Mouse (Mus musculus) myocyte (in vitro differentiated cells): ENCODE results near the gene Uba52. TPM values are rescaled to one million over a fixed set of nuclear protein-coding genes. Genes with fewer than 3 reads are reported as not detected.

ENCODE experiments used
- H3K27me3 ChIP-seq: one replicate; pipeline ENCODE4 v1.6.1; 2011; ENCODE audit not compliant: control insufficient read depth, insufficient read depth, insufficient read length
- H3K36me3 ChIP-seq: one replicate; pipeline ENCODE4 v1.6.1; 2011; ENCODE audit not compliant: control insufficient read depth, insufficient read depth
- H3K4me2 ChIP-seq: one replicate; pipeline ENCODE4 v1.6.1; 2011; ENCODE audit warnings: low read depth, control low read depth
- H3K4me3 ChIP-seq: one replicate; pipeline ENCODE4 v1.5.1; 2011; ENCODE audit warnings: mild to moderate bottlenecking, control low read depth, moderate library complexity
- H3K79me2 ChIP-seq: one replicate; pipeline ENCODE4 v1.6.1; 2011; ENCODE audit not compliant: control insufficient read depth, insufficient read depth
- H3ac ChIP-seq: one replicate; pipeline ENCODE4 v1.6.1; 2011; ENCODE audit not compliant: control insufficient read depth, insufficient read length
- CEBPB ChIP-seq: IDR thresholded peaks from 2 replicates; pipeline ENCODE4 v1.6.1; 2011; ENCODE audit warnings: mild to moderate bottlenecking, moderate library complexity; ENCODE audit not compliant: poor library complexity, insufficient read depth, severe bottlenecking
- E2F4 ChIP-seq: IDR thresholded peaks from one replicate; pipeline ENCODE4 v1.6.1; 2011; ENCODE audit warnings: mild to moderate bottlenecking, control low read depth, moderate library complexity; ENCODE audit not compliant: insufficient read depth
- MAX ChIP-seq: IDR thresholded peaks from one replicate; pipeline ENCODE4 v1.6.1; 2011; ENCODE audit warnings: low read depth, mild to moderate bottlenecking, control low read depth
- MYOD1 ChIP-seq, 3 experiments: IDR thresholded peaks; one replicate each; pipeline ENCODE4 v1.6.1; 2011; ENCODE audit warnings: control low read depth in 2 of 3, low read depth in 2 of 3, mild to moderate bottlenecking in 2 of 3, moderate library complexity in 1 of 3; ENCODE audit not compliant: insufficient read length in 2 of 3, control insufficient read depth in 1 of 3
- MYOG ChIP-seq, 3 experiments: IDR thresholded peaks; one replicate each; pipeline ENCODE4 v1.6.1; 2011; ENCODE audit warnings: control low read depth in 2 of 3, low read depth in 2 of 3, mild to moderate bottlenecking in 2 of 3; ENCODE audit not compliant: insufficient read length in 2 of 3, control insufficient read depth in 1 of 3, insufficient read depth in 1 of 3
- POLR2A ChIP-seq: IDR thresholded peaks from one replicate; pipeline ENCODE4 v1.6.1; 2011; ENCODE audit warnings: low read depth, mild to moderate bottlenecking, control low read depth, moderate library complexity; ENCODE audit not compliant: insufficient read length
- POLR2AphosphoS2 ChIP-seq: IDR thresholded peaks from one replicate; pipeline ENCODE4 v1.6.1; 2011; ENCODE audit warnings: low read depth, control low read depth; ENCODE audit not compliant: insufficient read length
- REST ChIP-seq: IDR thresholded peaks from one replicate; pipeline ENCODE4 v1.6.1; 2011; ENCODE audit warnings: mild to moderate bottlenecking, control low read depth, moderate library complexity; ENCODE audit not compliant: insufficient read depth, insufficient read length
- SRF ChIP-seq: IDR thresholded peaks from one replicate; pipeline ENCODE4 v1.6.1; 2011; ENCODE audit warnings: low read depth; ENCODE audit not compliant: control insufficient read depth, insufficient read length
- TCF12 ChIP-seq: IDR thresholded peaks from one replicate; pipeline ENCODE4 v1.6.1; 2011; ENCODE audit warnings: mild to moderate bottlenecking, control low read depth; ENCODE audit not compliant: poor library complexity, insufficient read depth, severe bottlenecking
- TCF3 ChIP-seq: IDR thresholded peaks from one replicate; pipeline ENCODE4 v1.6.1; 2011; ENCODE audit warnings: low read depth, control low read depth; ENCODE audit not compliant: insufficient read length
- USF1 ChIP-seq: IDR thresholded peaks from one replicate; pipeline ENCODE4 v1.6.1; 2011; ENCODE audit warnings: low read depth, mild to moderate bottlenecking, control low read depth, moderate library complexity
- polyA plus RNA-seq: library from polyadenylated mRNA; unstranded; fragments of >200 nt; fragmentation: generic; extraction: Trizol; gene quantifications from one replicate; pipeline ENCODE4 v1.2.1, GENCODE M21; 2012; ENCODE audit warnings: missing spikeins

The Uba52 gene
- polyA plus RNA-seq, 1 experiment, result 2,253 TPM

DNA sequence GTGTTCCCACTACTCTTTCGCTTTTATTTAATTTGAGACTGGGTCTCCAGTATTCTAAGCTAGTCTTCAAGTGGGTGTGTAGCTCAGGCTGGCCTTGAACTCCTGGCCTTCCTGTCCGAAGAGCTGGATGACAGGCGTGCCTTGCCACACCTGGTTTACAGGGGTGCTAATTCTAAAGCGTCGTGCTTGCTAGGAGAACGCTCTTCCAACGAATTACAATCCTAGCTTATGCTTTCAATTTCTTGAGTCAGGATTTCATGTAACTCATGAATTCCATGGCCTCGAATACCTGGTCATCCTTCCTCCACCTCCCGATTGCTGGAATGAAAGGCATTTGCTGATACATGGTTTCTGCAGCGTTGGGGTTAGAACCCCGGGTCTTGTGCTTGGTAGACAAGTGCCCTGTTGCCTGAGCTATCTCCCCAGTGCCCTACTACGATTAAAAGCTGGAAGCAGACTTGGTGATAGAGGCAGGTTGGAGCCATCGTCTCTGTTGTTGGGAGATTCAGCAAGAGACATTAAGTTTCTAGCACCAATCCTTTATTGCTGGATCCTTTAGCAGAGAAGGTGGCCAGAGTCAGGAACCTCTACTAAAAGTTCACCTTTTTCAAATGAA, 17.7 kb upstream of the Uba52 start:
- Histone ChIP-seq H3ac (peak overlapping the region; percentile 67), H3K79me2 (peaks cover 17% of the 10 kb centered on the region), H3K4me3 (peak overlapping the region; percentile 81), H3K27me3 (no peaks in the 10 kb centered on the region), H3K4me2 (peak overlapping the region; percentile 87), H3K36me3 (peaks cover 11% of the 10 kb centered on the region)
- TF ChIP-seq TCF12 (no peak), MAX (no peak), POLR2AphosphoS2 (no peak), SRF (no peak), E2F4 (no peak), TCF3 (no peak), USF1 (no peak), CEBPB (no peak)

- Histone ChIP-seq H3K4me3 (peak within 1 kb of the TSS; percentile 81), H3K27me3 (no peaks in the 10 kb centered on the region), H3ac (peak within 1 kb of the TSS; percentile 67), H3K36me3 (peaks cover 11% of the 10 kb centered on the region), H3K79me2 (peaks cover 17% of the 10 kb centered on the region), H3K4me2 (peak within 1 kb of the TSS; percentile 87)
- TF ChIP-seq SRF (peak; percentile 26), E2F4 (no peak), POLR2AphosphoS2 (peak; percentile 52), MYOG (IDR thresholded peaks at IDR 0.05; ENCODE audit: control insufficient read depth in 1 of 3, insufficient read depth in 1 of 3, insufficient read length in 2 of 3, low read depth in 2 of 3) (peak in 1 of 3 experiments; percentile 9), TCF12 (no peak), POLR2A (peak; percentile 28)
Observed at GRCm38 (mm10) chr8:70527512-70528181, 17.0 kb upstream of the Uba52 start, which contains the start of the genes Fkbp8 and Kxd1. Gene Fkbp8, plus strand, starts transcription at chr8:70527724. Gene Kxd1, minus strand, starts transcription at chr8:70527956.

- peak overlapping the region; percentile 81 for H3K4me3 ChIP-seq
- no peaks in the 10 kb centered on the region for H3K27me3 ChIP-seq
Observed at GRCm38 (mm10) chr8:70527111-70527511, 16.5 kb upstream of the Uba52 start.

GRCm38 (mm10) chr8:70522592-70523403, 12.2 kb upstream of the Uba52 start:
- H3K27me3 ChIP-seq, result no peaks in the 10 kb centered on the region
- TF ChIP-seq CEBPB (0 out of 2 replicates have a peak, but pooled peaks have one; percentile 13), MAX (no peak), TCF12 (no peak), SRF (peak; percentile 80), E2F4 (peak; percentile 69), POLR2A (peak; percentile 64), MYOG (IDR thresholded peaks at IDR 0.05; ENCODE audit: control insufficient read depth in 1 of 3, insufficient read depth in 1 of 3, insufficient read length in 2 of 3, low read depth in 2 of 3) (peak in 1 of 3 experiments; percentile 36), POLR2AphosphoS2 (peak; percentile 75)
- peak overlapping the region; percentile 47 for H3K4me3 ChIP-seq
- no peaks in the 10 kb centered on the region for H3K79me2 ChIP-seq
- H3K4me2 ChIP-seq, result peak overlapping the region; percentile 93
- H3K36me3 ChIP-seq, result peaks cover 7% of the 10 kb centered on the region
- no peak overlapping the region for H3ac ChIP-seq

More at GRCm38 (mm10) chr8:70527111-70527511, 16.5 kb upstream of the Uba52 start:
- H3K79me2 ChIP-seq, result peaks cover 17% of the 10 kb centered on the region
- TF ChIP-seq REST (no peak), MYOD1 (IDR thresholded peaks at IDR 0.05; ENCODE audit: control insufficient read depth in 1 of 3, insufficient read length in 2 of 3, low read depth in 2 of 3) (no peak), SRF (no peak), USF1 (no peak), POLR2AphosphoS2 (no peak), TCF3 (no peak), CEBPB (no peak), TCF12 (no peak), E2F4 (no peak), POLR2A (no peak), MAX (no peak), MYOG (IDR thresholded peaks at IDR 0.05; ENCODE audit: control insufficient read depth in 1 of 3, insufficient read depth in 1 of 3, insufficient read length in 2 of 3, low read depth in 2 of 3) (no peak)
- peak overlapping the region; percentile 67 for H3ac ChIP-seq
- H3K36me3 ChIP-seq, result peaks cover 6% of the 10 kb centered on the region
- H3K4me2 ChIP-seq, result peak overlapping the region; percentile 66
